Mouse (Mus musculus) thymus, adult 2 months (tissue): Measurements from ENCODE around the gene Pin1rt1.

Source experiments
- CTCF ChIP-seq: fragments of 200-500 bp; IDR thresholded peaks from 2 replicates; pipeline ENCODE4 v1.5.1; 2012; ENCODE audit warnings: mild to moderate bottlenecking, control low read depth, low read length, moderate library complexity, borderline replicate concordance; ENCODE audit not compliant: control insufficient read depth, poor library complexity, insufficient read depth; ENCODE audit errors: extremely low read depth
- POLR2A ChIP-seq: fragments of 200-500 bp; IDR thresholded peaks from 2 replicates; pipeline ENCODE4 v1.6.1; 2012; ENCODE audit warnings: mild to moderate bottlenecking, low read length, control low read depth, moderate library complexity; ENCODE audit not compliant: control insufficient read depth, poor library complexity, insufficient read depth; ENCODE audit errors: extremely low read depth

- no peak for TF ChIP-seq CTCF
- TF ChIP-seq POLR2A = no peak
These were observed 11.2 kb upstream of the Pin1rt1 start for GRCm38 (mm10) chr2:104727369-104727768.
